In the genomic region with DNA sequence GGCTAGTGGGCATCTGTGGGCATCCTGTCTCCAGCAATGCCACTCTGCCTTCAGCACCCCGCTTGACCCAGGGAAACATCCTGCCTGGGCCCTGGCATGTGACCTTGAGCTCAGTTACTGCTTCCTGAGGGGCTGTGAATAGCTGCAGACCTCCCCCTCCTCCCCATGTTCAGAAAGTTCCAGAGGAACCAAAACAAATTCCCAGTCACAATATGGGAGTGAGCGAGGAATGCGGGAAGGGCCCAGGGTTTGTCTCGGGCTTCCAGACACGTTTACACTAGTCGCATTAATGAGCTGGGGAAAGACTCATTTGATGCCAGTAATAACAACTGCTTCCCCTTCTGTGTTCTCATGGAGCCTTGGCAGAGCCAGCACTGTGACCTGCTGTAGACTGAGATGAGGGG, we compare ENCODE assay signal across 9 mouse cellular contexts.
DNase-seq lines count a peak whose midpoint lies in the region; ATAC-seq lines count a peak whose summit lies in the region.
"Had no signal": no experiment of that assay in that cellular context is flagged by ENCODE, and none has a peak within 500 bp of the region (broad histone marks: within the 10 kb centered on the region; RNA-seq: fewer than 3 reads in every experiment).

No protein-coding gene starts in this region.

- no peak overlapping the region for H3K4me3 ChIP-seq in midbrain, embryonic 10.5 days
- no peak overlapping the region for H3K4me3 ChIP-seq in midbrain, embryonic 14.5 days (replicated peaks; ENCODE audit: low read depth, low read length)
- H3K4me3 ChIP-seq in forebrain, embryonic 14.5 days (ENCODE audit: low read depth, low read length), result no peak overlapping the region

- H3K9ac ChIP-seq in midbrain, embryonic 14.5 days (replicated peaks; ENCODE audit: low read length), result no peak overlapping the region
- no peak overlapping the region for H3K9ac ChIP-seq in forebrain, embryonic 14.5 days (ENCODE audit: low read length)

- H3K4me2 ChIP-seq in midbrain, embryonic 14.5 days (ENCODE audit: low read length), result no peak overlapping the region
- no peak overlapping the region for H3K4me2 ChIP-seq in forebrain, embryonic 14.5 days (ENCODE audit: low read length)

- DNase-seq in midbrain, embryonic 10.5 days (ENCODE audit: low spot score), result no peak
- no peak for DNase-seq in midbrain, embryonic 14.5 days
- DNase-seq in forebrain, embryonic 14.5 days (ENCODE audit: low spot score), result peak; percentile 68
- DNase-seq in kidney, adult 8-10 months, result peak; percentile 30 to 41
- DNase-seq in lung, postnatal 10 days, result peak; percentile 87
- no peak for DNase-seq in urinary bladder, postnatal 36 days (ENCODE audit: low spot score in 2 of 2)
- no peak for DNase-seq in layer of hippocampus, adult 9-11 months
- DNase-seq: cerebellum, adult 2 months had no signal

- 0 out of 2 replicates have a peak overlapping the region, but pooled peaks have one; percentile 23 for H3K27ac ChIP-seq in midbrain, embryonic 10.5 days (replicated peaks)
- no peak overlapping the region for H3K27ac ChIP-seq in midbrain, embryonic 14.5 days (replicated peaks; ENCODE audit: low read depth, low read length)
- H3K27ac ChIP-seq in forebrain, embryonic 14.5 days (ENCODE audit: low read depth, low read length), result no peak overlapping the region

- 75% methylated on average over 6 of the region's 6 CpGs for WGBS in midbrain, embryonic 10.5 days
- 78% methylated on average over 6 of the region's 6 CpGs for WGBS in midbrain, embryonic 14.5 days
- 36% methylated on average over 6 of the region's 6 CpGs for WGBS in forebrain, embryonic 14.5 days

- H3K27me3 ChIP-seq in midbrain, embryonic 10.5 days (ENCODE audit: low read depth, poor library complexity, severe bottlenecking), result no peaks in the 10 kb centered on the region
- no peaks in the 10 kb centered on the region for H3K27me3 ChIP-seq in midbrain, embryonic 14.5 days (ENCODE audit: control insufficient read depth, insufficient read depth, low read length)
- H3K27me3 ChIP-seq in forebrain, embryonic 14.5 days (replicated peaks; ENCODE audit: control insufficient read depth, insufficient read depth, low read length), result no peaks in the 10 kb centered on the region

- H3K36me3 ChIP-seq in midbrain, embryonic 10.5 days, result no peaks in the 10 kb centered on the region
- no peaks in the 10 kb centered on the region for H3K36me3 ChIP-seq in midbrain, embryonic 14.5 days (ENCODE audit: control insufficient read depth, insufficient read depth, low read length)
- H3K36me3 ChIP-seq in forebrain, embryonic 14.5 days (ENCODE audit: control insufficient read depth, insufficient read depth, low read length), result no peaks in the 10 kb centered on the region

- H3K4me1 ChIP-seq in midbrain, embryonic 10.5 days, result peaks cover 7% of the 10 kb centered on the region; the same call in 1 of the 2 replicates
- no peaks in the 10 kb centered on the region for H3K4me1 ChIP-seq in midbrain, embryonic 14.5 days (ENCODE audit: control insufficient read depth, insufficient read depth, low read length)
- H3K4me1 ChIP-seq in forebrain, embryonic 14.5 days (ENCODE audit: control insufficient read depth, insufficient read depth, low read length), result no peaks in the 10 kb centered on the region

- H3K9me3 ChIP-seq in midbrain, embryonic 10.5 days (replicated peaks), result no peaks in the 10 kb centered on the region
- H3K9me3 ChIP-seq in midbrain, embryonic 14.5 days (ENCODE audit: control insufficient read depth, low read length), result no peaks in the 10 kb centered on the region
- H3K9me3 ChIP-seq in forebrain, embryonic 14.5 days (replicated peaks; ENCODE audit: control insufficient read depth, low read length), result no peaks in the 10 kb centered on the region

- ATAC-seq in midbrain, embryonic 14.5 days (ENCODE audit: low FRiP score, low TSS enrichment), result no peak
- peak; percentile 68; the same call in 1 of the 2 replicates for ATAC-seq in forebrain, embryonic 14.5 days
- no peak for ATAC-seq in megakaryocyte progenitor cell, adult 5-6 weeks (replicated peaks; ENCODE audit: poor library complexity)

Comparison
In these comparisons a context has a peak if more than half of its experiments do, and no peak if none do; other contexts are left out.
1. DNase-seq: peak in forebrain, embryonic 14.5 days (single experiment), kidney, adult 8-10 months (2 of 2) and lung, postnatal 10 days (single experiment); none in midbrain, embryonic 10.5 days (single experiment), midbrain, embryonic 14.5 days (single experiment), urinary bladder, postnatal 36 days (0 of 2) and layer of hippocampus, adult 9-11 months (single experiment).